Mouse (Mus musculus) urinary bladder, adult 18-20 months (tissue): ENCODE measurements around the gene Tgm2.
A peak's percentile ranks its signal among the peaks of the same experiment; 100 is the strongest.

Experiments
- DNase-seq, 2 experiments: peaks; one replicate each; pipeline ENCODE4 v3.0.0; 2022; ENCODE audit warnings: low spot score in 2 of 2, mixed read lengths in 2 of 2

Gene Tgm2

GRCm38 (mm10) chr2:158070885-158071632, 75.2 kb downstream of the Tgm2 start:
- DNase-seq, result peak in 1 of 2 experiments; percentile 54

GRCm38 (mm10) chr2:158068444-158068971, 77.7 kb downstream of the Tgm2 start:
- DNase-seq, result no peak

- no peak for DNase-seq
Measured at GRCm38 (mm10) chr2:158067260-158067824, 78.9 kb downstream of the Tgm2 start.

- DNase-seq, result no peak
Measured at GRCm38 (mm10) chr2:158066456-158066855, 79.8 kb downstream of the Tgm2 start.
